In the genomic region with DNA sequence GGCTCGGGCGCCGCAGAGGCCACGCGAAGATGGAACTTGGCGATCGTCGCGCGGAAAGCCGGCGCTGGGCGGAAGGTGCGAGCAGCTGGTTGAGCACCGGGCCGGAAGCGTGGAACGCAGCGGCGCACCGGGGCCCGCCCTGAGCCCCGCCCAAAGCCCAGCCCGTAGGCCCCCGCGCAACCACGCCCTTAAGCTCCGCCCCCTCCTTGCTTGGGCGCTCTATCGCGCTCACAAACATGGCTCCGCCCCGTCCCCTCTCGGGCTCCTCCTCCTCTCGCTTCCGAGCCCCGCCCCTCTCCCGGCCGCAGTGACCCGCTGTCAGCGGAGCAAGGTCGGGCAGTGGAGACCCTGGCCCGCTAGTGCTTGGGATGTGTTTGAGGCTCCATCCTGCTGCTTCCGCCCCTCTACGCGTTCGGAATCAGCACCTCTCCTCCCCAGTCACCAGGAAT, we compare ENCODE assay signal across 8 mouse cellular contexts. TPM values are rescaled to one million over a fixed set of nuclear protein-coding genes. Genes with fewer than 3 reads are reported as not detected.
A peak's percentile ranks its signal among the peaks of the same experiment; 100 is the strongest.
DNase-seq lines count a peak whose midpoint lies in the region; ATAC-seq lines count a peak whose summit lies in the region.

A gene (minus strand): TSS at position 164 of the 449 bp plus-strand sequence.

- intact Hi-C loops in gastrocnemius, postnatal 14 days (cut with DNase I; ENCODE audit: low total_unique reads), result no loop called here
- intact Hi-C loops in left cerebral cortex, postnatal 14 days (cut with DNase I), result no loop called here

- ATAC-seq in inflammation-experienced regulatory T-cells, adult 6 months, result peak; percentile 93
- ATAC-seq in megakaryocyte-erythroid progenitor cell, adult 5-6 weeks (replicated peaks; ENCODE audit: low FRiP score, low TSS enrichment, poor library complexity, severe bottlenecking), result peak; percentile 89

- peak; percentile 95 to 97 for DNase-seq in adrenal gland, adult 18-20 months (ENCODE audit: low spot score in 2 of 2)
- peak; percentile 99 for DNase-seq in embryo, embryonic 10 days (ENCODE audit: low spot score)
- peak; percentile 96 for DNase-seq in gastrocnemius, postnatal 14 days
- DNase-seq in left cerebral cortex, postnatal 14 days (ENCODE audit: low spot score in 2 of 2), result peak; percentile 88 to 91
- DNase-seq in right cerebral cortex, postnatal 14 days, result peak; percentile 89
- DNase-seq in urinary bladder, postnatal 25 days (ENCODE audit: low spot score), result peak; percentile 97

RNA-seq across cellular contexts. Expression of the gene that starts here (rescaled TPM):
- total RNA-seq in adrenal gland, adult 18-20 months (2021), result 100 to 1,000 TPM; 158 to 166 TPM
- total RNA-seq in gastrocnemius, postnatal 14 days (2021), result 10 to 100 TPM; 44.1 to 49.3 TPM
- 10 to 100 TPM; 43.1 to 73.3 (median 57.4) TPM for polyA plus RNA-seq in inflammation-experienced regulatory T-cells, adult 6 months (2017; shearing (Covaris generic))
- 100 to 1,000 TPM; 265 to 282 TPM for total RNA-seq in left cerebral cortex, postnatal 14 days (2021)
- 24.6 and 41.0 TPM in 2 replicates for total RNA-seq in megakaryocyte-erythroid progenitor cell, adult 5-6 weeks (2014; fragmentation: Nextera tagmentation)
- total RNA-seq in megakaryocyte-erythroid progenitor cell, adult 5-6 weeks (2017), result 15.8 and 18.7 TPM in 2 replicates

Comparison
In these comparisons a context has a peak if more than half of its experiments do, and no peak if none do; other contexts are left out.
1. Peak in every context shown above with its lines: DNase-seq and ATAC-seq.